Mouse (Mus musculus): ENCODE measurements at regions not wholly inside any gene's neighbourhood (a gene's known extent, or its start where the extent isn't known, plus 50 kb on each side); places are given as distances from the start of the nearest gene placed in this dataset.
A peak's percentile ranks its signal among the peaks of the same experiment; 100 is the strongest.

DNA sequence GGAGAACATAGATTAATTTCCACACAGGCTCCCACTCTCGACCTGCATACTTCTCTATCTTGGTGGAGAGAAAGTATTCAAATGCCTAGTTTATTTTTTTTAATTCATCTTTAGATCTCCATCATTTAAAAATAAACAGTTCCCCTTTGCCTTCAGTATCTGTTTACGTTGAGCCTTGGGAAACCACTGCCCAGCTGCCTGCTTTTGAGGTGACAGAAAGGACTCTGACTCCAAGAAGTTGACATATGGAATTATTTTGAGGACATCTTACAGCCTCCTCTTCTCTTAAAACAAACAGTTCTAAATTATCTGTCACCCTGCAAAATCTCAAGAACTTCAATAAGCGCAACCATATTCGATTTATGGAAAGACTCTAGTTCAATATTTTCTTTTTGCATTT, 186.4 kb downstream of the Npr3 start:
- Histone ChIP-seq H3K4me2 (replicated peaks; ENCODE audit: low read depth, low read length) (no peak overlapping the region), H3K27me3 (replicated peaks; ENCODE audit: insufficient read depth, low read length) (no peaks in the 10 kb centered on the region), H3K9me3 (ENCODE audit: low read length) (no peaks in the 10 kb centered on the region), H3K4me1 (ENCODE audit: insufficient read depth, low read depth, low read length) (no peaks in the 10 kb centered on the region), H3K36me3 (ENCODE audit: insufficient read depth, low read length) (no peaks in the 10 kb centered on the region), H3K4me3 (ENCODE audit: low read depth, low read length) (no peak overlapping the region), H3K9ac (replicated peaks; ENCODE audit: low read depth) (no peak overlapping the region), H3K27ac (ENCODE audit: low read length) (peak overlapping the region; percentile 40; the same call in 1 of the 2 replicates)
- 44% methylated on average over 4 of the region's 4 CpGs for WGBS
- TF ChIP-seq CTCF (IDR thresholded peaks at IDR 0.05) (no peak), EP300 (IDR thresholded peaks at IDR 0.05) (peak; percentile 54; the same call in 1 of the 2 replicates)
- DNase-seq (ENCODE audit: low spot score) (peak; percentile 39), ATAC-seq (peak; percentile 18; the same call in 1 of the 2 replicates)

GRCm38 (mm10) chr15:11716168-11716842, 190.8 kb downstream of the Npr3 start:
- H3K4me3 ChIP-seq (ENCODE audit: low read depth, low read length) = no peak overlapping the region
- no peaks in the 10 kb centered on the region for H3K27me3 ChIP-seq (replicated peaks; ENCODE audit: insufficient read depth, low read length)
- H3K27ac ChIP-seq (ENCODE audit: low read length) = peak overlapping the region; percentile 38; the same call in 1 of the 2 replicates
- no peaks in the 10 kb centered on the region for H3K36me3 ChIP-seq (ENCODE audit: insufficient read depth, low read length)
- TF ChIP-seq EP300 (IDR thresholded peaks at IDR 0.05) = no peak
- TF ChIP-seq CTCF (IDR thresholded peaks at IDR 0.05) = no peak
- H3K9ac ChIP-seq (replicated peaks; ENCODE audit: low read depth) = no peak overlapping the region
- WGBS = 59% methylated on average over 11 of the region's 11 CpGs
- ATAC-seq (peak; percentile 83), DNase-seq (ENCODE audit: low spot score) (peak; percentile 72)
- H3K9me3 ChIP-seq (ENCODE audit: low read length) = no peaks in the 10 kb centered on the region
- H3K4me1 ChIP-seq (ENCODE audit: insufficient read depth, low read depth, low read length) = no peaks in the 10 kb centered on the region
- no peak overlapping the region for H3K4me2 ChIP-seq (replicated peaks; ENCODE audit: low read depth, low read length)

DNA sequence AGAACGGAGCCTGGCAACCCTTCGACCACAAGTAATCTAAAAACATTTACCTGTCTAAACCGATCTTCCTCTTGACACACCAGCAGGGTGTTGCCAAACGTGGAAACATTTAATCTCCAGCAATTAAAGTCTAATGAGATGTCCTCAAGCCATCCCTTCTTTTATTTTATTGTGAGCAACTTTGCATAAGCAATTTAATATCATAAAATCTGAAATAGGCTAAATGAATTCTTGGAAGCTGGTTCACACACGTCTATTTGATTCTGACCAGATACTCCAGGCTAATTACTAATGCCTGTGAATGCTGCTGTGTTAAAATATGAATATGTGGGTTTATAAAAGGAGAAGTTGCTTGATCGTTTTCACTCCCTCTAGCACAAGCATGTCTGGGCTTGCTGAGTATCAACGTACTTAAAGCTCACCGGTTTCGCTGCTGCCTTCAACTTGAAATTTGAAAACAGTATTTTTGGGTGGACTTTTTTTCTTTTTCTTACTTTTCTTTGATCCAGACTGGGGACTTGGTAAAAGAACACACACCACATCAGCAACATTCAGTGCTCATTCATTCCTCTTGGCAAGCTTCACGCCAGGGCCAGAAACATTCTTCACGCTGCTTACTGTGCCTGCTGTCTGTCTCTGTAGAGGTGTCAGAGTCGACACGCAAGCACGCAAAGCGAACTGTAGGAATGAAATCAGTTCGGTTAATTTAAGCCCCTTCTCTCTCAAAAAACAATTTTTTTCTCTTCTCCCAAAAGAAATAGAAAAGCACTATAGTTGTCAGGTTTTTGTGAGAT, 194.4 kb downstream of the Npr3 start:
- Histone ChIP-seq H3K9ac (replicated peaks; ENCODE audit: low read depth) (no peak overlapping the region), H3K36me3 (ENCODE audit: insufficient read depth, low read length) (no peaks in the 10 kb centered on the region), H3K9me3 (ENCODE audit: low read length) (no peaks in the 10 kb centered on the region), H3K27me3 (replicated peaks; ENCODE audit: insufficient read depth, low read length) (no peaks in the 10 kb centered on the region), H3K4me3 (ENCODE audit: low read depth, low read length) (no peak overlapping the region), H3K27ac (ENCODE audit: low read length) (no peak overlapping the region), H3K4me1 (ENCODE audit: insufficient read depth, low read depth, low read length) (no peaks in the 10 kb centered on the region), H3K4me2 (replicated peaks; ENCODE audit: low read depth, low read length) (no peak overlapping the region)
- no peak for ATAC-seq
- DNase-seq (ENCODE audit: low spot score) = no peak
- 56% methylated on average over 16 of the region's 16 CpGs for WGBS
- TF ChIP-seq CTCF (IDR thresholded peaks at IDR 0.05) (no peak), EP300 (IDR thresholded peaks at IDR 0.05) (no peak)

GRCm38 (mm10) chr15:11701246-11701645, 205.8 kb downstream of the Npr3 start:
- DNase-seq (ENCODE audit: low spot score) = no peak
- 70% methylated on average over 6 of the region's 6 CpGs for WGBS
- H3K4me1 ChIP-seq (ENCODE audit: insufficient read depth, low read depth, low read length) = no peaks in the 10 kb centered on the region
- no peak for ATAC-seq
- no peak overlapping the region for H3K9ac ChIP-seq (replicated peaks; ENCODE audit: low read depth)
- no peaks in the 10 kb centered on the region for H3K9me3 ChIP-seq (ENCODE audit: low read length)
- no peaks in the 10 kb centered on the region for H3K27me3 ChIP-seq (replicated peaks; ENCODE audit: insufficient read depth, low read length)
- no peak overlapping the region for H3K4me3 ChIP-seq (ENCODE audit: low read depth, low read length)
- no peak overlapping the region for H3K4me2 ChIP-seq (replicated peaks; ENCODE audit: low read depth, low read length)
- no peak overlapping the region for H3K27ac ChIP-seq (ENCODE audit: low read length)
- H3K36me3 ChIP-seq (ENCODE audit: insufficient read depth, low read length) = no peaks in the 10 kb centered on the region
- TF ChIP-seq CTCF (IDR thresholded peaks at IDR 0.05) (no peak), EP300 (IDR thresholded peaks at IDR 0.05) (no peak)

DNA sequence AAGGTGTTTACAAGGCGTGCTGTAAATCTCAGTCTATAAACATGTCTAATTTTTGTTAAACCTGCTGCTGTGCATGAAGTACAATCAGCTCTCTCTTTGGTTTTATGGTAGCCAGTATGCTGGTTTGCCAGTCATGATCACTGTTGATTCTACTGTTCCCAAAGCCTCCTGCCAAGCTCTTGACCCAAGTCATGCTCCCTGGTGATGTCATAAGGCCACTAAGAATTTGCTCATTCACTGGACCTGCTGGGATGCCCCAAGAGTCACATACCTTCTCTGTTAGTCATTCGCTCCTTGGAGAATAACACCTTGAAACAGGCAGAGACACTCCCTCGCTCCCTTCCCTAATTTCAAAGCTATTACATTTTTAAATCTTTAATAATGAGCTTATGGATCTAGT, 207.2 kb downstream of the Npr3 start:
- no peaks in the 10 kb centered on the region for H3K27me3 ChIP-seq (replicated peaks; ENCODE audit: insufficient read depth, low read length)
- no peak overlapping the region for H3K9ac ChIP-seq (replicated peaks; ENCODE audit: low read depth)
- no peaks in the 10 kb centered on the region for H3K9me3 ChIP-seq (ENCODE audit: low read length)
- H3K4me2 ChIP-seq (replicated peaks; ENCODE audit: low read depth, low read length) = no peak overlapping the region
- ATAC-seq (peak; percentile 41; the same call in 1 of the 2 replicates), DNase-seq (ENCODE audit: low spot score) (peak; percentile 23)
- TF ChIP-seq EP300 (IDR thresholded peaks at IDR 0.05) (no peak), CTCF (IDR thresholded peaks at IDR 0.05) (no peak)
- no peak overlapping the region for H3K4me3 ChIP-seq (ENCODE audit: low read depth, low read length)
- 88% methylated on average over 3 of the region's 3 CpGs for WGBS
- H3K4me1 ChIP-seq (ENCODE audit: insufficient read depth, low read depth, low read length) = no peaks in the 10 kb centered on the region
- H3K27ac ChIP-seq (ENCODE audit: low read length) = no peak overlapping the region
- H3K36me3 ChIP-seq (ENCODE audit: insufficient read depth, low read length) = no peaks in the 10 kb centered on the region

GRCm38 (mm10) chr15:11697060-11697459, 210.0 kb downstream of the Npr3 start:
- 38% methylated on average over 3 of the region's 3 CpGs for WGBS
- ATAC-seq = no peak
- TF ChIP-seq EP300 (IDR thresholded peaks at IDR 0.05) (no peak), CTCF (IDR thresholded peaks at IDR 0.05) (no peak)

More at GRCm38 (mm10) chr15:11697060-11697459, 210.0 kb downstream of the Npr3 start:
- no peaks in the 10 kb centered on the region for H3K36me3 ChIP-seq (ENCODE audit: insufficient read depth, low read length)
- H3K4me3 ChIP-seq (ENCODE audit: low read depth, low read length) = no peak overlapping the region
- no peak overlapping the region for H3K4me2 ChIP-seq (replicated peaks; ENCODE audit: low read depth, low read length)
- no peak overlapping the region for H3K9ac ChIP-seq (replicated peaks; ENCODE audit: low read depth)
- no peak overlapping the region for H3K27ac ChIP-seq (ENCODE audit: low read length)
- no peaks in the 10 kb centered on the region for H3K27me3 ChIP-seq (replicated peaks; ENCODE audit: insufficient read depth, low read length)
- DNase-seq (ENCODE audit: low spot score) = no peak
- H3K4me1 ChIP-seq (ENCODE audit: insufficient read depth, low read depth, low read length) = no peaks in the 10 kb centered on the region
- no peaks in the 10 kb centered on the region for H3K9me3 ChIP-seq (ENCODE audit: low read length)
